Mouse (Mus musculus) liver, embryonic 16.5 days (tissue): ENCODE measurements around the gene Thra. TPM values are rescaled to one million over a fixed set of nuclear protein-coding genes. Genes with fewer than 3 reads are reported as not detected.

ENCODE experiments used
- ATAC-seq: fragments of 200-750 bp; cut with Nextera tagmentation; 2 replicates; pipeline ENCODE4 v1.8.0; 2017; ENCODE audit warnings: low read depth, mild to moderate bottlenecking, moderate number of reproducible peaks, moderate library complexity
- H3K27ac ChIP-seq: fragments of 300-500 bp; sonication (generic); 2 replicates; pipeline ENCODE4 v1.5.1; 2014; ENCODE audit warnings: mild to moderate bottlenecking, low read length
- H3K27me3 ChIP-seq: fragments of 300-500 bp; sonication (generic); 2 replicates; pipeline ENCODE4 v1.6.1; 2014; ENCODE audit warnings: low read depth, low read length, mixed read lengths; ENCODE audit not compliant: control insufficient read depth, insufficient read depth
- H3K36me3 ChIP-seq: fragments of 300-500 bp; sonication (generic); 2 replicates; pipeline ENCODE4 v1.6.1; 2014; ENCODE audit warnings: mild to moderate bottlenecking; ENCODE audit not compliant: control insufficient read depth, insufficient read depth
- H3K4me1 ChIP-seq: fragments of 300-500 bp; sonication (generic); 2 replicates; pipeline ENCODE4 v1.6.1; 2014; ENCODE audit warnings: low read depth, low read length, mixed read lengths; ENCODE audit not compliant: control insufficient read depth
- H3K4me2 ChIP-seq: fragments of 300-500 bp; sonication (generic); 2 replicates; pipeline ENCODE4 v1.6.1; 2014; ENCODE audit warnings: low read depth, low read length, mixed read lengths
- H3K4me3 ChIP-seq: fragments of 300-500 bp; sonication (generic); 2 replicates; pipeline ENCODE4 v1.5.1; 2014; ENCODE audit warnings: low read depth, mild to moderate bottlenecking, low read length
- H3K9ac ChIP-seq: fragments of 300-500 bp; sonication (generic); 2 replicates; pipeline ENCODE4 v1.6.1; 2014; ENCODE audit warnings: low read depth, low read length
- H3K9me3 ChIP-seq: fragments of 300-500 bp; sonication (generic); replicated peaks from 2 replicates; pipeline ENCODE4 v1.6.1; 2016; ENCODE audit warnings: low read length; ENCODE audit not compliant: control insufficient read depth
- WGBS: fragments of 180-500 bp; shearing (Covaris S2); extraction: QIAGEN DNeasy Blood & Tissue Kit; methylation state at CpG from one replicate; pipeline ENCODE4 v1.1.7; 2014; ENCODE audit not compliant: insufficient replicate concordance; 5-methylcytosine and 5-hydroxymethylcytosine counted together
- polyA plus RNA-seq: library from polyadenylated mRNA; unstranded; fragments of >200 nt; fragmentation: Nextera tagmentation; extraction: Ambion mirVana; gene quantifications from 2 replicates; pipeline ENCODE4 v1.2.1, GENCODE M21; 2015

Thra gene
- polyA plus RNA-seq, 1 experiment from 2014 or later, result 7.7 TPM

DNA sequence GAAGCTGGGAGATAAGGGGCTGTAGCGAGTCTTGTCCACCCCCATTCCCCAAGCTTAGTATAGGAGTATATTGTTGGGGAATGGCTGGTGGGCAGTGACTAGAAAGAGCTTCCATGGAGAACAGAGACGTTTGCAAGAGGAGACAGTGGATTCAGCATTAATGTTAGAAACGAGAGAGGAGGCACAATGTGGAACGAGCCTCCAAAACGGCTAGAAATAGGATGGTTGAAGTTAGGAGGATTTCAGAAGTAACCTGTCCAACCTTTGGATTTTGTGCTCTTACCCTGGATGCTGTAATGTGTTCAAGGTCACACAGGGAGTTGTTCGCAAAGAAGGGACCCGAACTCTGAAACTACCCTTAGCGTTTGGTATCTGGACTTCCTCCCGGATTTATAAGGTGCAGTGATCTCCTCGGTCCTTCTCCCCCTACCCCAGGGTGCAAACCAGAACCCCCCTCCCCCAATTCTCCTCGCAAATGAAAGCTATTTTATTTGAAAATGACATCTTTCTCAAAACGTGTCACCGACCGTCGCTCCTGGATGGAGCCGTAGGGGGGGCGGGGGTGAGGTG, 698 bp downstream of the Thra start:
- Histone ChIP-seq H3K4me2 (peak overlapping the region; percentile 93), H3K9ac (peak overlapping the region; percentile 84), H3K4me1 (peaks cover 68% of the 10 kb centered on the region), H3K27ac (peak overlapping the region; percentile 74), H3K4me3 (peak overlapping the region; percentile 85), H3K36me3 (no peaks in the 10 kb centered on the region), H3K9me3 (no peaks in the 10 kb centered on the region), H3K27me3 (no peaks in the 10 kb centered on the region)
- ATAC-seq, result no peak; the same call in 1 of the 2 replicates
- 0% methylated on average over 17 of the region's 17 CpGs for WGBS

DNA sequence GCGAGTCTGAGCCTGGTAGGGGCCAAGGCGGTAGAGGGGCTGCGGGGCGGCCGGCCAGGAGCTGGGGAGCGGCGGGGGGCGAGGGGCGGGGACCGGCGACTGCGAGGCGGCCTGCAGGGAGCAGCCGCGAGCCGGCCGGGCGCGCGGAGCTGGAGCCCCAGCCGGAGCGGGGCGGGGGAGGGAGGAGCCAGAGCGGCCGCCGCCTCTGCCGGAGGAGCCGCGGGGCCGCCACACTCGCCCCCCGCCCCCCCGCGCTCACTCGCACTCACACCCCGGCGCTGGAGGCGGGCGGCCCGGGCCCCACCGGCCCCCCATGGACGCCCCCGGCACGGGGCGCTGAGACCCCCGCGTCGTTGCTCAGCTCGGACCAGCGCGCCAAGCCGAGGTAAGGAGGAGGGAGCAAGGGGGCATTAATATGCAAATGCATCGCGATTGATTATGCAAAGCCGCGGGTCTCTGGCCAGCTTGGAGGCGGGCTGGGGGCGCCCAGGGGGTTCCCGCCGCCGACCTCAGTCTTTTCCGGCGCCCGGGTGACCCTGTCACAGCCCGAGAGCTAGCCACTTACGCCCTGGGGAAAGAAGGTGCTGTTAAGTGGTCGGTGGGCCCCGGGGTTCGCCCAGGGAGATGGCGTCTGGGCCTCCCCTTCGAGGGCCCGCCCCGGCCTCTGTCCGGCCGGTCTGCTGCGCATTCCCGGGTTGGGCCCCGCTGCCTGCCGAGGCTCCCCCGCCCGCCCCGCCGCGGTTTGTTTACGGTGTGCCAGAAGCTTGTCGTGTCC, 1.4 kb downstream of the Thra start:
- Histone ChIP-seq H3K9me3 (no peaks in the 10 kb centered on the region), H3K27ac (peak overlapping the region; percentile 84), H3K4me3 (peak overlapping the region; percentile 85), H3K9ac (peak overlapping the region; percentile 84), H3K36me3 (no peaks in the 10 kb centered on the region), H3K4me2 (peak overlapping the region; percentile 93), H3K4me1 (peaks cover 75% of the 10 kb centered on the region), H3K27me3 (no peaks in the 10 kb centered on the region)
- WGBS, result under 1% methylated on average over 65 of the region's 86 CpGs
- ATAC-seq, result peak; percentile 79

DNA sequence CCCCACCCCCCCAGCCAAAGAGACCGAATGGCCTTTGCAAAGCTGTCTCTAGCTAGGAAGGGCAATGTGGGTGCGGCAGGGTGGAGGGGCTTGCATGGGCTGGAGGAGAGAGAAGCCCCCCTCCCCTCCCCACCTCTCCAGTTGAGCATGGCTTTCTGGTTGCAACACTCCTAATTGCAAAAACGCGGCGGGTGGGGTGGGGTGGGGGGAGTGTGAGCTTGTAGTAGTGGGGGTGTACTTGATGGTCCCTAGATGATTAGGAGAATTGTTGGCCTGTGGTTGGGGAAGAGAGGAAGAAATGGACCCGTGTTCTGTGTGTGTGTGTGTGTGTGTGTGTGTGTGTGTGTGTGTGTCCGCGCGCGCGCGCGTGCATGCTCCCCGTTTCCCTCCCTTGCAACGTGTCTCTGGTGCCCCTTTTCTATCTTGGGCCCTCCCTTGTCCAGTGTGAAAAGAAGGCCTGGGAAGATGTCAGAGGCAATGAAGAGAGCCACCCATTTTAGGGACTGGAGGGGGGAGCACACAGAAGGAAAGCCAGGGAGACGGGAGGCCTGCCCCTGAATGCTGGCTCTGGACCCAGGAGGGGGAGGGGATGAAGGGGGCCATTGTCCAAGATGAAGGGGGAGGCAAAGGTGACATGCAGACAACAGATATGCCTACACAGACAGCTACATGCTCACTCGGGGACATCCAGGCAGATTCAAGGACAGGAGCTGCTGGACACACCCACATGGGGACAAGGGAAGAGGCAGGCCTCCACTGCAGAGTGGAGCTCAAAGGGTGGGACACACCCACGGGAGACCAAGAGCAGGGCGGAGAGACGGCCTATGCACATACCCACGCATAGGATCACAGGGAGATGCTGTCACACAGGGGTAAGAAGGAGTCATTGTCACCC, 2.2 kb downstream of the Thra start:
- H3K4me2 ChIP-seq, result peak overlapping the region; percentile 93
- no peak for ATAC-seq
- 2% methylated on average over 21 of the region's 21 CpGs for WGBS

DNA sequence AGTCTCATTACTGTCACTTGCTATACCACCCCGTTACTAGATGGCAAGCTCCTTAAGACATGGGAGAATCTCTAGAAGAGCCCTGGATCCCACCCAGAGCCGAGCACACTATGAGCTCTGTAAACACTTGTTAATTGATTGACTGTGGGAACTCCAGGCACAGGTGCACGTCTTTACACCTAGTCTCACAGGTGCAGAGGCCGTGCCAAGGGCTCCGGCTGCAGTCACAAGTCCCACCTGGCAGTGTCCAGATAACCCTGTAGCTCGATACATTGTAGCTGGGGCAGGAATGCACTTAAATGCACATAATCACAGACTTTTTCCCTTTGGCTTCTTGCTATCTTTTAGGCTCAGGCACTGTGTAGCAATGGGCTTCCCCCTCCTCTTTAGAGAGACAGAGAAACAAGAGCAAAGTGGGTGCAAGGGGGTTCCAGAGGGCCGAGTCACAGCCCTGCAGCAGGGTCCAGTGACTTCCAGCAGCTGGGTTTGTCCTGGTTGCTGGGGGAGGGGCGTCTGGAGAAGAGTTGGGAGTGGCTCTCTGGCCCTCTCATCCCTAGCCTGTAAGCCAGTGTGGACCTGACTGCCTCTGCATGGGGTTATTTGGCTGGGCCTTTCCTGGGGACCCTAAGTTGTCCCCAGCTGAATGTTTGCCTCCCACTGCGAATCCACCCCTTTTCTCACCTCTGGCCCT, 3.4 kb downstream of the Thra start:
- no peak for ATAC-seq
- H3K4me1 ChIP-seq, result peaks cover 87% of the 10 kb centered on the region
- H3K4me2 ChIP-seq, result peak overlapping the region; percentile 93
- no peaks in the 10 kb centered on the region for H3K36me3 ChIP-seq
- H3K9ac ChIP-seq, result peak overlapping the region; percentile 31
- H3K27me3 ChIP-seq, result no peaks in the 10 kb centered on the region
- no peaks in the 10 kb centered on the region for H3K9me3 ChIP-seq
- WGBS, result 22% methylated on average over 9 of the region's 9 CpGs
- peak overlapping the region; percentile 23; the same call in 1 of the 2 replicates for H3K4me3 ChIP-seq
- H3K27ac ChIP-seq, result peak overlapping the region; percentile 84

More for the DNA sequence above, 2.2 kb downstream of the Thra start:
- H3K9ac ChIP-seq, result peak overlapping the region; percentile 84
- no peaks in the 10 kb centered on the region for H3K36me3 ChIP-seq
- H3K27me3 ChIP-seq, result no peaks in the 10 kb centered on the region
- peaks cover 83% of the 10 kb centered on the region for H3K4me1 ChIP-seq
- H3K4me3 ChIP-seq, result peak overlapping the region; percentile 85
- peak overlapping the region; percentile 84 for H3K27ac ChIP-seq
- H3K9me3 ChIP-seq, result no peaks in the 10 kb centered on the region

DNA sequence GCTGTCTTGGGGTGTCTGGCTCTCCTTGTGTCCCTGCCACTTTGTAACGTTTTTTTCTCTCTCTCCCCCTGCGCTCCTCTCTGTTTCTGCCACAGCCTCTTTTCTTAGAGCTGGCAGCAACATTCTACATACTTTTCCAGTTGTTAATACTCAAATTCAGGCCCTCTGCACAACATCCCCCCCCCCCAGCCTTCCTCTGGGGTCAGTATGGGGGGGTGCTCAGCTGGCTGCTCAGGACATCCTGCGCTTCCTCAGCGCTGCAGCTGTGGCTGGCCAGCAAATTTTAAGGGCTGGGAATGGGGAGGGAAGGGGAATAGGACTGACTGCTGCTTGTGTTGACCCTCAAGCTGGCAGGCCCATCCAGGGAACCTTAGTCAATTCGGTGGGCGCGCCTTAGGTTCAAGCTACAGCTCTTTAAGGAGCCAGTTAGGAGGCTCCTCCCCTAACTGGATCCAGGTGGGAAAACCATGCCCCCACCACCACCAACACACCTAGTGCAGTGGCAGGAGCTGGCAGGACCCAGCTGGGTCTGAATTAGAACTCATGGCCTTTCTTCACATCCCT, 4.1 kb downstream of the Thra start:
- Histone ChIP-seq H3K9me3 (no peaks in the 10 kb centered on the region), H3K9ac (peak overlapping the region; percentile 31), H3K4me3 (no peak overlapping the region), H3K4me2 (peak overlapping the region; percentile 93), H3K4me1 (peaks cover 86% of the 10 kb centered on the region), H3K27me3 (no peaks in the 10 kb centered on the region), H3K36me3 (no peaks in the 10 kb centered on the region), H3K27ac (peak overlapping the region; percentile 84)
- ATAC-seq, result no peak
- WGBS, result 69% methylated on average over 7 of the region's 7 CpGs

DNA sequence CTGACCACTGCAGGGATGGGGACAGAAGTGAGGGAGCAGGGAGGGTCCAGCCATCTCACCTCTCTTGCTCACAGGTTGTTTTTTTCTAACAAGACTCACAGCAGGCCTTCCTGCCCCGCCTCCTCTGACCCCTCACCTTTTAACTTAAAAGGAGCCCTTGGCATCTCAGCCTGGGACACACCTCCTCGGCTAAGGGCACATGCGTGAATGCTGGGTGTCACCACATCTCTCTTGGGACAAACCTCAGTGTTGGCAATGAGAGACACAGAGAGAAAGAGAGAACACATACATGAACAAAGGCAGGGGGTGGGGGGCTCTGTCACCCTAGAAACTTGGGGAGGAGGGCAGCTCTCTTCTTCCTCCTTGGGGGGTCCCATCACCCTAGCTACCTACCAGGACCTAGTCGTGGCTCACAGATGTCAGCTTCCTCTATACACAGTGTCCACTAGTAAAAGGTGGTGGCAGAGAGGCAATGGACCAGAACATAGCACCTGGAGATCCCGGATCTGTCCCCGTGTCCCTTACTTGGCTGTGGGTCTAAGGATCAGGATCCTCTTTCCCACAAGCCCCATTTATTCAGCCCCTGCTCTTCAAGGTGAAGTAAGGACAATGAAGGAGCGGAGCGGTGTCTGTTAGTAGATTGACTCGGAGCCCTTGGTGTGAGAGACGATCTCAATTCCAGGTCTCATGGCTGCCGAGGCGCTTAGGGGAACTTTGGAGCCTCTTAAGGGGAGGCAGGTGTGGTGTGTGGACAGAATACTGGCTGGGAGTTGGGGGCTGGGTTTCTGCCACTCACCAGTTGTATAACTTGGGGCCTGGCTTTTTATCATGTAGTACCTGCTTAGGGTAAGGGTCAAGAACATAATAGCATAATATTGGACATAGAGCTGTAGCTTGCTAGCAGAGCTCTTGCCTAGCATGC, 5.8 kb downstream of the Thra start:
- Histone ChIP-seq H3K27ac (peak overlapping the region; percentile 41), H3K4me2 (no peak overlapping the region), H3K27me3 (no peaks in the 10 kb centered on the region), H3K9me3 (no peaks in the 10 kb centered on the region), H3K9ac (peak overlapping the region; percentile 4; the same call in 1 of the 2 replicates), H3K4me1 (peaks cover 88% of the 10 kb centered on the region), H3K36me3 (no peaks in the 10 kb centered on the region), H3K4me3 (no peak overlapping the region)
- WGBS, result 53% methylated on average over 12 of the region's 12 CpGs
- ATAC-seq, result no peak

DNA sequence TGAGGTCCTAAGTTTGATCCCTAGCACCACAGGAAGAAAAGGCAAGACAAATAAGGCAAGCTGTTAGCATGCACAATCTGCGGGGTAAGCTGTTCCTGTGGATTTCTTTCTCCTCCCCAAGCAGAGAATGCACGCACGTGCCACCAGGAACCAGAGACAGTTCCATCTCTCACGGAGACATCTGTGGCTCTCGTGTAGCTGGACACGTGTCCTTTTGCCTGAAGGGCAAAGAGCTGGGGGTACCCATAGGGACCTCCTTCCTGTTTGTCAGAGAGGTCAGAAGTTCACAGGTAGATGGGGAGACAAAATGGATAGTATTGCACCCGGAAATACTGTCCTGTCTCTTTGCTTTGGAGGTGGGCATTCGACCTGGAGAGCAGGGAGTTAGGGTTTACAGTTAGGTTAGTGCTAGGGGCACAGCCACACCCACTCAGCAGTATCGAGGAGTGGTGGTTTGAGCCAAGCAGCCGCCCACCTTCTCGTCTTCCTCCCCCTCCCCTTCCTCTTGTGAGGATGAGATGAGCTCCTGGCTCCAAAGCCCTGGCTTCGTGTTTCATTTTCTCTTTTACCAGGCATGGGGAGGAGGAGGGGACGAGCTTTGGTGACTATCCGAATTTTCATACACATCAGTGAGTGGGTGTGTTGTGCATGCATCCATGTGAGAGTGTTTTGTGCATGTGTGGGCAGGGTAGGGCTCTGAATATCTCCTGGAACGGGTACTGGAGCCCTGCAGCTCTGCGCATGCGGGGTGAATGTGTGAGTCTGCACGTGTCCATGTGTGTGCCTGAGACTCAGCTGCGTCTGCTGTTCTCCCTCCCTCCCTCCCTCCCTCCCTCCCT, 6.6 kb downstream of the Thra start:
- H3K4me2 ChIP-seq, result peak overlapping the region; percentile 61
- H3K9ac ChIP-seq, result peak overlapping the region; percentile 11; the same call in 1 of the 2 replicates
- no peaks in the 10 kb centered on the region for H3K36me3 ChIP-seq
- H3K27me3 ChIP-seq, result no peaks in the 10 kb centered on the region
- WGBS, result 4% methylated on average over 19 of the region's 19 CpGs
- no peaks in the 10 kb centered on the region for H3K9me3 ChIP-seq
- H3K4me1 ChIP-seq, result peaks cover 97% of the 10 kb centered on the region
- H3K27ac ChIP-seq, result peak overlapping the region; percentile 41
- peak; percentile 56 for ATAC-seq
- peak overlapping the region; percentile 18 for H3K4me3 ChIP-seq
